Mouse (Mus musculus) cerebellum, adult 18-20 months (tissue): Measurements from ENCODE around the gene Zfp592.

ENCODE experiments used
- DNase-seq, 2 experiments: peaks; one replicate each; pipeline ENCODE4 v3.0.0; 2021

Zfp592 gene

GRCm38 (mm10) chr7:80994663-80995005 lies 1.2 kb downstream of the Zfp592 start:
- DNase-seq, result peak; percentile 19

- DNase-seq, result no peak
Measured at GRCm38 (mm10) chr7:80995266-80996146, 2.0 kb downstream of the Zfp592 start.

GRCm38 (mm10) chr7:80997776-80998175 lies 4.3 kb downstream of the Zfp592 start:
- no peak for DNase-seq

GRCm38 (mm10) chr7:80999536-80999935 lies 6.1 kb downstream of the Zfp592 start:
- no peak for DNase-seq

DNA sequence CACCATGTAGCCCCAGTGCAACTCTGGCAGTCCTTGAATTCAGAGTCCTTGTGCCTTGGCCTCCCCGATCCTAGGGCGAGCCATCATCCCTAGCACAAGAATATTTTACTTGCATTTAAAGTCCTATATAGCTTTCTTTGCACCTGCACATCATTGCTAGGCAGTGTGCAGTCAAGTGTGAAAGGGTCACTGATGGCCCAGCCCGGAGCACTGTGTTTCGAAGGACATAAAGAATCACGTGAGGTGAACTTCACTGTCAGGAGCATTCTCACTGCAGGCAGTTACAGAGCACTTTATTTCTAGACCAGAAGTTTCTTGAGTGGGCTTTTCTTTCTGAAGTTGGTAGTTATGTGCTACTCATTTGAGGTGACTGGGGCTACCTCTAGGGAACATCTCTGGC lies 8.4 kb downstream of the Zfp592 start:
- DNase-seq, result no peak

DNA sequence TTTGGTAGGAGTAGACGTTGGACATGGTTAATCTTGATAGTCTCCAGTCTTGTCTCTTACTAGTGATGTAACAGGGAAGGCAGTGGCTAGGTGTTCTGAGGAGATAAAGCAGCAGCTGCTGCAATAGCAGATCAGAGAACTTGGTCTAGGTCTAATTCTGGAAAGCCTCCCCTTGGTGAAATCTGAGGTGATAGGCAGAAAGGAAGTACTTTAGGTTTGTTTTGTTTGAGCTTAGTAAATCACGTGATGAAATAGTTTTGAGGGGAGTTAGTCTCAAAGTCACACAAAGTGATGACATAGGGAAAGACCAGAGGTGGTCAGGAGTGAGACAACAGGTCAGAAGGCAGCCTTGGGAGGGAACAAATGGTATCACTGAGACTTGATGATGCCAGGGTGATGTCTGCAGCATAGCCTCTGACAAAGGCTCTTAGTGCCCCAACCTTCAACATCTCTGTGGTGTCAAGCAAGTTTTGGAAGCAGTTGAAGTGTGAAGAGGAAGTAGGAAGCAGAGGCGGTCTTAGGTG lies 11.1 kb downstream of the Zfp592 start:
- no peak for DNase-seq

DNA sequence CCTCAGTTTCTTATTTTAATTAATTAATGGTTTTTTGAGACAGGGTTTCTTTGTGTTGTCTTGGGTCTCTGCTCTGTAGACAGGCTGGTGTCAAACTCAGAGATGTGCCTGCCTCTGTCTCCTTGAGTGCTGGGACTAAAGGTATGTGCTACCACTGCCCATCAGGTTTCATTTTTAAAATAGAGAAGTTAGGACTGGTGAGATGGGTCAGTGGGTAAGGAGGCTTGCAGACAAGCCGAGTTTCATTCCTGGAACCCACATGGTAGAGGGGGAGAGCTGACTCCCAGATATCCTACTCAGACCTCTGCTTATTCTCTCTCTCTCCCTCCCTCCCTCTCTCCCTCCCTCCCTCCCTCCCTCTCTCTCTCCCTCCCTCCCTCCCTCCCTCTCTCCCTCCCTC lies 12.5 kb downstream of the Zfp592 start:
- no peak for DNase-seq

- no peak for DNase-seq
Measured at GRCm38 (mm10) chr7:81008285-81008684, 14.8 kb downstream of the Zfp592 start.

DNA sequence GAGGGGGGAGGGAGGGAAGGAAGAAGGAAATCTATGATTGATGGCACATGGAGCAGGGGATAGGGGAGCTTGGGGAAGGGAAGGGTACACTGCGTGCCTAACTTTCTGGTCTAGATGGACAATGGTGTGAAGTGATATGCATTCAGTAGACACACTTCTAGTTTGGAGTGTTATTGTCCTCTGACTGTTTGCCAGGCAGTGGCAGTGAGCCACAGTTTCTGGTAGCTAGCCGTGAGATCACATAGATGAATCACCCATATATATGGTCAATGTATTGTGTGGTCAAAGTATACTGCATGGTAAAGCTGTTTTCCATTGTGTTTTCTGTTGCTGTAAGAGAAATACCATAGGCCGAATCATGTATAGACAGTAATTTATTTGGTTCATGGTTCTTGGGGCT lies 18.1 kb downstream of the Zfp592 start:
- peak; percentile 39 to 41 for DNase-seq

GRCm38 (mm10) chr7:81020307-81020706 lies 26.8 kb downstream of the Zfp592 start:
- no peak for DNase-seq

DNA sequence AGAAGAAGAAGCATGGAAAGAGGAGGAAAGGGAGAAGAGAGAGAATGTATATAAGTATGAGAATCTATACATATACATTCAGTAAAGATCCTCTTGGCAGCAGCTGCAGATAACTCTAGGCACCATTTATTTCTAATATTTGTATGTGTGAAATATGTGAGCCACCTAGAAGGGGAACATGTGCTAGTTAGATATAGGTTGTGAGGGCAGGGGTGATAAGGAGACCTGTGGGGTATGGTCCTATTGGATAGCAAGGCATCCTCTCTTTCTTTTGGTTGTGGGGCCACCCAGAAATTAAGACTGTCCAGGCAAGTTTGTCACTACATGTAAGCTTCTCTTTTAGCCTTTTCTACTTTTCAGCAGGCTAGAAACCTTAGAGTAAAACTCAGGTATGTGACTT lies 29.2 kb downstream of the Zfp592 start:
- DNase-seq, result no peak

DNA sequence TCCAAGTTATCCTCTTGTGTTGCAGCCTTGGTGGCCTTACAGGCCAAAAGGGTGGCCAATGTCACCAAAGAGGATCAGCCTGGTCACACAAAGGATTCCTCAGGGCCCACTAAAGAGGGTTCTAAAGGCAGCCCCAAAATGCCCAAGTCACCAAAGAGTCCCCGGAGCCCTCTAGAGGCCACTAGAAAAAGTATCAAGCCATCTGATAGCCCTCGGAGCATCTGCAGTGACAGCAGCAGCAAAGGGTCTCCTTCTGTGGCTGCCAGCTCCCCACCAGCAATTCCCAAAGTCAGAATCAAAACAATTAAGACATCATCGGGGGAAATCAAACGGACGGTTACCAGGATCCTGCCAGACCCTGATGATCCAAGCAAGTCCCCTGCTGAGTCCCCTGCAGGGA lies 30.6 kb downstream of the Zfp592 start:
- DNase-seq, result peak; percentile 26 to 32

DNA sequence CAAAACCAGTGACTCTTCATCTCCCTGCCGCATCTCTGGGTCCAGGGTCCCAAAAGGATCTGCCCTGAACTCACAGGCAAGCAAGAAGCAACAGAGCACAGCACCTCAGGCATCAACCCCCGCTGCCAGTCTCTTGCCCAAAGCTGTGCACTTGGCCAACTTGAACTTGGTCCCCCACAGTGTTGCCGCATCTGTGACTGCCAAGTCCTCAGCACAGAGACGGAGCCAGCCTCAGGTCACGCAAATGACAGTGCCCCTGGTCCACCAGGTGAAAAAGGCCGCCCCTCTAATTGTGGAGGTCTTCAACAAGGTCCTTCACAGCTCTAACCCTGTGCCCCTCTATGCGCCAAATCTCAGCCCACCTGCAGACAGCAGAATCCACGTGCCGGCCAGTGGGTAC lies 31.2 kb downstream of the Zfp592 start:
- DNase-seq, result peak; percentile 57 to 66

DNA sequence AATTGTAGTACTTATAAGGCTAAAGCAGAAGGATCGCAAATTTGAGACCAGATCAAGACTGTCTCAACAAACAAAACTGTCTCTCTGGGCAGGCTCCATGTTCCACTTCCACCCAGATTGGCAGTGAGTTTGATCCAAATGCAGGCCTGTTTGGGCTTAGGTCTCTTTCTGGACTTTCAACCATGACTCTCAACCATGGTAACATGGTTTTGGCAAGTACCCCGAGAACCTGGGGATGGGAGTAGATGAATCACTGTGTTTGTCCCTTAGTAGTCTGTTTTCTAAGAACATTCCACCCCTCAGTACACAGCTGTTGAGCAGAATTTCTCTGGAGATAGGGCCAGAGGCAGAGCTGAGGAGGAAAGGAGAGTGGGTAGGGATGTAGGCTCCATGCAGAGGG lies 32.3 kb downstream of the Zfp592 start:
- no peak for DNase-seq

- DNase-seq, result no peak
Measured at GRCm38 (mm10) chr7:81039711-81040110, 46.2 kb downstream of the Zfp592 start.

GRCm38 (mm10) chr7:81043023-81043620 lies 49.6 kb downstream of the Zfp592 start:
- DNase-seq, result peak in 1 of 2 experiments; percentile 13

DNA sequence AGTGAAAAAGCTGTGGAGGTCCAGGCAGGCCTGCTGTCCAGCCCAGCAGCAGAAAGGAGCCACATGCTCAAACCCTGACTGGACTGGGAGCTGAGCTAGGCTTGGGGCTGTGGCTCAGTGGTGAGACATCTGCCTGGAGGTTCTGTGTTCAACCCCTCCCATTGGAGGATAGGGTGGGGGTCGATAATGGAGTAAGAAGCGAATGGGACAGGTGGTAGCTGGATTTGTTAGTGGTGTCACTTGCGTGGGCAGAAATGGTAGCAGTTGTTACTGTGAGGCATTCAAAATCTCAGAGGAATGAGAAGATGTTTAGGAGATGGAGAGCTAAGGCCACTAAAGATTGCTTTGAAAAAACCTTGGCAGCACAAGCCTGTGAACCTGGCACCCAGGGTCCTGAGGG lies 54.4 kb downstream of the Zfp592 start:
- DNase-seq, result no peak

GRCm38 (mm10) chr7:81048513-81048912 lies 55.0 kb downstream of the Zfp592 start:
- no peak for DNase-seq

- no peak for DNase-seq
Measured at GRCm38 (mm10) chr7:81049966-81050365, 56.5 kb downstream of the Zfp592 start.

DNA sequence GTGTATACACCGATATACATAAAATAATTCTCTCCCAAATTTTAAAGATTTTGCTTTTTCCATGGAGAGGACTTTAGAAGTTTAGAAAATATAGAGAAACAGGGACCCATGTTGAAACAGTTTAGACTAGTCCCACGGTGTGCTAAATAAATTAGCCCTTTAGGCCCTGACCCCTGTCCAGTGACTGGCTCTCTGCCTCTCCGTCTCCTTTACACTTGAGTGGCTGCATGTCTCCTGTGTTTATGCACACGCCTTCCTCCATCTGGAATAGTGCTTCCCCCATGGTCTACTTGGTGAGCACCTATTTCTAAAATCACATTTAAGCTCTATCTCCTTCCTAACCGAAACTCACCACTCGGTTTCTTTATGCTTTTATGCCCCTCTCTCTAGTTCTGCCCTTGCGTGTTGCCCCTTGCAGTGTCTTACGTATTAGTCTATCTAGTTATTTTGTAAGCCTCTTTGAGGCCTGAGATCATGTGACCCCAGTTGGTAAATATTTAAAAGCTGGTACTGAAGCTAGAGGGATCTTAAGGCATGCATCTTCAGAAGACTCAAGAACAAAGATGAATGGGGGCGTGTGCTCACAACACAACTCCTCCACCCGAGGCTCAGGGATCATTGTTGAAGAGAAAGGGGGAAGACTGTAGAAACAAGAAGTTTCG lies 62.4 kb downstream of the Zfp592 start:
- DNase-seq, result no peak

GRCm38 (mm10) chr7:81057471-81057870 lies 64.0 kb downstream of the Zfp592 start, which contains the start of gene Alpk3:
Gene Alpk3 (plus strand): TSS chr7:81057600.
- DNase-seq, result no peak

DNA sequence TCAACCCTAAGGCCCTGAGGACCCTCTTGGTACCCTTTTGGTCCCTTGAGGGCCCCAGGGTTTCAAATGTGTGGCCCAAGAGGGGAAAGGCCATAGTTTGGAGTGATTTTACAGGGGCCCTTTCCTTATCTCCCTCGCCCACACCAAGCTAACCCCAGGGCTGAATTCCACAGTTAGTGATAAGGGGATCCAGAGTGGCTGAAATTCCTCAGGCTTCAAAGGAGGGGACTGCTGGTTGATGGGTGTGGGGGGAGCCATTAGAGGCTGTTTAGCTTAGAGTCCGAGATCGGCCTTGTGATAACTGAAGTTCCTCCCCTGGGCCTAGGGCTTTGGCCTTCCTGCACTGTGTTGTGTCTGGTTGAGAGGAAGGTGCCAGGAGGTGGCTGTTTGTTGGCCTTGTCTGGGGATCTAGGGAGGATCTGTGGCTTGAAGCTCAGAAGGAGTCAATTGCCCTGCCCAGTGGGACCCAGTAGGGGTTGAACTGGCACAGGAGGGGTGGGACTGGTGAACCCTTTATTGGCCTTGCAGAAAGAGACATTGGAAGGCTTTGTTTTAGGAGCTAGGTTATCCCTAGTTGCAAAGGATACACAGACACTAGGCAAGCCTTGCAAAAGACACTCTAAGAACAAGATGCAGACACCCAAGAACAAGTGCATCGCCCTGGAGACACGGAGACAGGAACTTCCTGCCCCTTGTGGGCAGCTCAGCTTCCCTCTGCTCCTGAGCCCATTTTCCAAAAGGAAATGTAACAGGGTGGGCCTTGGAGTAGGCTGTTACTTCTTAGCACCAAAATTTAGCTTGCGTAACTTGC lies 64.6 kb downstream of the Zfp592 start:
- no peak for DNase-seq

- no peak for DNase-seq
Measured at GRCm38 (mm10) chr7:81058712-81059154, 65.3 kb downstream of the Zfp592 start.
